Mouse (Mus musculus) MEL (cell line): ENCODE measurements around the gene Srebf2.

Experiments
- POLR2A ChIP-seq, 2 experiments: IDR thresholded peaks; 2 replicates each; pipeline ENCODE4 v1.6.1; 2011 to 2012; ENCODE audit warnings: low read length in 2 of 2, mild to moderate bottlenecking in 2 of 2, control low read depth in 1 of 2, improper control_type of control experiment in 1 of 2, low read depth in 1 of 2, moderate library complexity in 1 of 2; ENCODE audit not compliant: control insufficient read depth in 1 of 2, insufficient read depth in 1 of 2, poor library complexity in 1 of 2
- POLR2AphosphoS5 ChIP-seq: IDR thresholded peaks from 2 replicates; pipeline ENCODE4 v1.6.1; 2012; ENCODE audit warnings: low read depth, borderline replicate concordance, mild to moderate bottlenecking, inconsistent platforms, low read length, moderate library complexity, mixed read lengths
- TBP ChIP-seq: IDR thresholded peaks from 2 replicates; pipeline ENCODE4 v1.8.0; 2011; ENCODE audit warnings: low read depth, low read length, improper control_type of control experiment
- ZMIZ1 ChIP-seq: IDR thresholded peaks from 2 replicates; pipeline ENCODE4 v1.6.1; 2012; ENCODE audit warnings: low read depth, mild to moderate bottlenecking, inconsistent platforms, low read length, improper control_type of control experiment, moderate library complexity
- ZNF384 ChIP-seq: IDR thresholded peaks from 2 replicates; pipeline ENCODE4 v1.6.1; 2012; ENCODE audit warnings: low read depth, mild to moderate bottlenecking, inconsistent platforms, low read length, improper control_type of control experiment

GRCm38 (mm10) chr15:82213222-82213621 lies 66.2 kb downstream of the Srebf2 start:
- no peak for TF ChIP-seq ZNF384
- no peak for TF ChIP-seq POLR2A (IDR thresholded peaks at IDR 0.05; ENCODE audit: control insufficient read depth in 1 of 2, insufficient read depth in 1 of 2, low read depth in 1 of 2, low read length in 2 of 2, poor library complexity in 1 of 2)
- TF ChIP-seq TBP, result no peak
- no peak for TF ChIP-seq POLR2AphosphoS5
- TF ChIP-seq ZMIZ1, result no peak
